Mouse (Mus musculus) yolk sac, embryonic 10.5 days (tissue): ENCODE measurements around the gene Mkrn1.
"Not testable (repeated sequence)": the region's sequence is repeated elsewhere in the genome, so short reads cannot be mapped to it uniquely, and the experiment has no call there.

ENCODE experiments used
- DNase-seq: peaks from one replicate; pipeline ENCODE4 v3.0.0-alpha.2; 2017; ENCODE audit warnings: low spot score

Gene Mkrn1

DNA sequence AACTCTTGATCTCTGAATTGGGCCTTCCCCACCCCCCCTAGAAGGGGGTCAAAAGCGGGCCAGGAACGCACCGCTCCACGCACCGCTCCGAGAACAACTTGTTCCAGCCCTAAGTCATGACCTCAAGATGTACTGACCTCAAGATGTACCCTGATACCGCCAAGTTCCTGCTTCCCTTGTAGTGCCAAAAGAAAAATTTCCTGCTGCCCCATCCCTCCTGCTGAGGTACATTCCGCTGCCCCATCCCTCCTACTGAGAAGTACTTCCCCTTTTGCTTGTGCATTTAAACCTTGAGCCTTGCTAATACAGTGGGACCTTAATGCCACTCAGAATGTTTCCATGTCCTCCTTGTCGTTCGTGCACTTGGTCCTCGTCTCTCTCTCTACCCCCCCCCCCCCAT lies 10.5 kb upstream of the Mkrn1 start:
- DNase-seq: no peak

DNA sequence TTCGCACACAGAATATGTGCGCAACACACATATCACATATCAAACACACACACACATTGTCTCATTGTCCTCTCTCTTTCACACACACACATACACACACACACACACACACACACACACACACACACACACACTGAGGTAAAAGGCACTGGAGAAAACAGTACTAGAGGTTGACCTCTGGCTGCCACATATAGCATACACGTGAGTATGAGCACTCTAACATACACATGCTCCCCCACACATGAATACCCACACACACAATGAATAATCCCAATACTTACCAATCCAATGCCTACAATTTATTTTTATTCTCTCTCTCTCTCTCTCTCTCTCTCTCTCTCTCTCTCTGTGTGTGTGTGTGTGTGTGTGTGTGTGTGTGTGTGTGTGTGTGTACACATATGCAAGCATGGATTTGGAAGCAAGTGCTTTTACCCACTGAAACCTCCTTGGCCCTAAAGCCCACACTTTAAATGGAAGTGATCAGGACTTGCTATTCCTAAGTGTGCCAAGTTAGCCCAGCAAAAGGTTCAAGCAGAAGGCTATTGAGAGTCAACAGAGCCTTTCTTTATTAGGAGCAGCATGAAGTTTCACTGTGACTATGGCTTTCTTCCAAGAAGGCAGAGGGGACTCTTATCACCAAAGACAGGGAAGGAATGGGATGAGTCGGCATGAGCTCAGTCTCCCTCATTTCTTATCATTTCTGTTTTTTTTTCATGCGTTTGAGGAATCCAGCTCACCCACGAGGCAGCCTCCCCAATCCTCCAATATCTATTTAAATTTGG lies 8.9 kb upstream of the Mkrn1 start:
- DNase-seq: no peak

DNA sequence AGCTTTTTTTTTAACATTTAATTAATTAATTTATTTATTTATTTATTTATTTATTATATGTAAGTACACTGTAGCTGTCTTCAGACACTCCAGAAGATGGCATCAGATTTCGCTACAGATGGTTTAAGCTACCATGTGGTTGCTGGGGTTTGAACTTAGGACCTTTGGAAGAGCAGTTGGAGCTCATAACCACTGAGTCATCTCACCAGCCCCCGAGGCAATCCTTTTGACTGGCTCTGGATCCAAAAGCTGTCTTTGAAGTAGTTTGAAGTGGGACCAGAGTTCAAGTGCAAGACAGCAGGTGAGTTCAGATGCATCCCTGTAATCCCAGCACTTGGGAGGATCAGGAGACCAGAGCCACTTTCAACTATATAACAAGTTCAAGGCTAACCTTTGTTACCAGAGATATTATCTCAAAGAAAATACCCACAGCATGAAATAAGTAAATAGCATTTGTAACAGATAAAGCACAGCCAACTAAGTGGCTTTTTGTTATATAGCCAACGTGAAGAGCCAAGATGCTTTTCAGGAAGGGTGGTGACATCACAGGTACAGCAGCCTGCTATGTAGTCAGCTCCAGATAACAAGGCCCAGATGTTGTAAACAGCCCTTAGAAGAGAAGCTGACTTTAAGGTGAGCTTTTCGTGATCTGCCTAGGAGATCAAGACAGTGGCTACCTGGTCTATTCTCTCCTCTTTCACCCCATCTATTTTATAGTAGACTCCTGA lies 7.2 kb upstream of the Mkrn1 start:
- DNase-seq: no peak

DNA sequence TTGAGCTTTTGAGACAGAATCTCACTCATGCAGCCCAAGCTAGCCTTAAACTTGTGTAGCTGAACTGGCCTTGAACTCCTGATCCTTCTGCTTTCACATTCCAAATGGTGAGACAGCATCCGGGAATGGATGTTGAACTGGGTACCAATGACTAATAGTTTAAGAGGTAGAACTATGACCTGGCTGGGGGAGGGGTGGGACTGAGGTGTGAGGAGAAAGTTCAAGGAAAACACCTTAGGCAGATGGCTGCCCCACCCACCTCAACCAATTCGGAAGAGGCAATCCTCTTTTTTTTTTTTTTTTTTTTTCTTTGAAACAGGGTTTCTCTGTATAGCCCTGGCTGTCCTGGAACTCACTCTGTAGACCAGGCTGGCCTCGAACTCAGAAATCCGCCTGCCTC lies 6.5 kb upstream of the Mkrn1 start:
- no peak for DNase-seq

DNA sequence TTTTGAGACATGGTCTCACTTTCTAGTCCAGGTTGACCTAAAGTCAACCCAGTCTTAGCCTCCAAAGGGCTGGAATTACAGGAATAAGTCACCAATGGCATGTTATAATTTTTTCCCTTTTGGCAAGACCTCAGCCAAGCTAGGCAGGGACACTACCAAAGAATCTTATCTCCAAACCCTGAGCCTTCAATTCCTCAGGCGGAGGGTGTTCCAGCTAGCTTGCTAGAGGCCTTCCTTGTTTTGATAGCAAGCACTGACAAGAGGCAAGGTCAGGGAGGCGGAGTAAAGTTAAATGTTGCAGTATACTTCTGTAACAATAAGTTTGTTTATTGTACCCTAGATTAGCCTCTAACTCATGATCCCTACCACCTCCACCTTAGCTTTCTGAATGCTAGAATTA lies 4.9 kb upstream of the Mkrn1 start:
- DNase-seq: no peak

DNA sequence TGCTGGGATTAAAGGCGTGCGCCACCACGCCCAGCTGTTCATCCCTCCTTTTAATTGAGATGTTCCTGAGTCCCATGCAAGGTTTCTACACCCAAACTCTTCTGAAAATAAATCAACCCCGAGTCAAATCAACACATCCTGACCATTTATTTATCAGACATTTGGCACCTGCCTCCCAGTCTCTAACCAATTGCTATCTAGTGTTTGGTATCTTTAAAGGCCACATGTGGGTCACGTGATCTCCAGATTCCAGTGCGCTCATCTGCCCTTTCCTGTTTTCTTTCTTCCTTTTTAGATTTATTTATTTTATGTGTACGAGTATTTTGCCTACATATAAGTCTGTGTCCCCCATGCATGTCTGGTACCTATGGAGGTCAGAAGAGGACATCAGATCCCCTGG lies 3.4 kb upstream of the Mkrn1 start:
- no peak for DNase-seq

DNA sequence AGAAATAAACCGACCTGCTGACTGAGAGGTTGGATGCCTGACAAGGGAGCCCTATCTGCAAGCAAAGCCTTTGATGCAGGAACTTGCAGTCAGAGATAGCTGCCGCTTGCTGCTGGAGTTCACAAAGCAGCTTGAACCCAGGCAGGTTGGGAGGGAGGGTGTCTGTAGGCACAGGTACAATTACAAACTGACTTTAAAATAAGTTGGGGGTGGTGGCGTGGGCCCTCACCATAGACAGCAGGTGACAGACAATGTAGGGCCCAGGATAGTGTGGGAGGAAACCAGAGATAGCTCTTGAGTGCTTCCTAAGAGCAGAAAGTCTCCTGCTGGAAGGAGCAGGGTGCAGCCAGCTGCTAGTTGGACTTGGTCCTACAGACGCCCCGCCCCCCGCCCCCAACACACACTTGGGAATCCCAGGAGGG lies 2.9 kb upstream of the Mkrn1 start:
- DNase-seq: no peak

DNA sequence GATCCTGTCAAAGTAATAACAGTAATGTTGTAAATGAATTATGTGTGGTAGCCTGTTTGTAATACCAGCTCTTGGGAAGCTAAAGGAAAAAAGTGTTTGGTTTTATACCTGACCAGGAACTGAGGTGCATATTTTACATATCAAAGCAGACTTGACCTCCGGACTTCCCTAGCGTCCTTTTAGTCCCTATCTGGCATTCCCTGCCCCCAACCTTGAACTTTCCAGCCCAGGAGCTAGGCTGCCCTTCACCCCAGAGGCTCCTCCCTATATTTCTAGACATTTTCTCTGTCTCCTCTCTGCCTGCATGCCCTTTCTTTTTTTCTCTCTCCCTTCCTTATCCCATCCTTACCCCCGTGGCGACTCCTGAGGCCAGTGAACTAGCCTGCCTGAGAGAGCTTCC lies 605 bp upstream of the Mkrn1 start:
- no peak for DNase-seq

DNA sequence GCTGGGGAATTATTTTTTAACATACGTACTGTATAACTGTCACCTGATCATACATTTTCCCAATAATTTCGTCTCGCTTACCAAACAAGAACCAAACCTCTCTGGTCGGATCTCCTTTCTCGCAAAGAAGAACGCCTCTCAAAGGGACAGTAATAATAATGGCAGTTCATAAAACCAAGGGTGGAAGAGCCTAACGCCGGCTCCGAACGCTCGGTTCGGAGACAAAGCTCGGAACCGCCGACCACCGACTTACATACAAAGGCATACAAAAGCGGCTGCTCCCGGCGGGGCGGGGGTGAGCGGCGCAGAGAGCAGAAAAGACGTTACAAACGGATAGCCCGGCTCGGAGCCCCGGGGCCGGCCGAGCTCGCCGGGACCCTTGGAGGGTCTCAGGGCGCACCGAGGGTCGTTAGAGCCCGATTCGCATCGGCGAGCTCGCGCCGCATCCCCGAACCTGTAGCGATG lies 844 bp downstream of the Mkrn1 start:
- DNase-seq: no peak

DNA sequence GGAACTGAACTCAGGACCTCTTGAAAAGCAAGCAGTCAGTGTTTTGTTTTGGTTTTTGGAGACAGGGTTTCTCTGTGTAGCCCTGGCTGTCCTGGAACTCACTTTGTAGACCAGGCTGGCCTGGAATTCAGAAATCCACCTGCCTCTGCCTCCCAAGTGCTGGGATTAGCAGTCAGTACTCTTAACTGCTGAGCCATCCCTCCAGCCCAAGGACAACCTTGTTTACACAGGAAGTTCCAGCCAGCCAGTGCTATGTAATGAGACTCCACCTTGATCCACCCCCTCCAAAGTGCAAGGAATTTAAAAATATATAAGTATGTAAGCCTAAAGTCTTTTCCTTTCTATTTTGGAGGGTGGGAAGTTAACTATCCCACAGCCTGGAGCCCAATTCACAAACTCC lies 3.6 kb downstream of the Mkrn1 start:
- not testable (repeated sequence) for DNase-seq

DNA sequence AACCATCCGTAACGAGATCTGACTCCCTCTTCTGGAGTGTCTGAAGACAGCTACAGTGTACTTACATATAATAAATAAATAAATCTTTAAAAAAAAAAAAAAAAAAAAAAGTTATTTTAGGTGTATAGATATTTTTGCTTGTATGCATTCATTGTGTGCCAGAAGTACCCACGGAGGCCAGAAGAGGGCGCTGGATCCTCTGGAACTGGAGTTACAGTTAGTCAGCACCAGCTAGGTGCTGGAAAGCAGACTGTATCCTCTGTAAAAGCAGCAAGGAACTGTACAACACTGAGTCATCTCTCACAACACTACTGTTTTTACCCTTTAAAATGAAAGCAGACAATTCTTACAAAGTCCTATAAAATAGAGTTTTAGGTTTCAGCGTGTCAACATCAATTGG lies 4.5 kb downstream of the Mkrn1 start:
- DNase-seq: no peak

DNA sequence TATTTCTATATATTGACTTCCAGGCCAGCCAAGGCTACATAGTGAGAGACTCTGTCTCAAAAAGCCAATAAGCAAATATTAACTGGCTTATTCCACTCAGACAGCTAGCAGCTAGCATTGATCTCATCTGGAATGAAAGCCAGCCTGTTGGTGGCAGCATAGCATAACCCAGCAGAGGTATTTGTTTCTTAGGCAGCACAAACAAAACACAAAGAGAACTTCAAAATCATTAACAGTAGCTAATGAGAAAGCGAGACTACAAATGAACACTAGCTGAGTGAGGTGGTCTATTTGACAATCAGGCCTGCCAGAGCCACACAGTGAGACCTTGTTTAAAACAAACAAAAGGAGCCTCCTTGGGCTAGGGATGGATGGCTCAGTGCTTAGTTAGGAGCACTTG lies 6.2 kb downstream of the Mkrn1 start:
- DNase-seq: no peak

DNA sequence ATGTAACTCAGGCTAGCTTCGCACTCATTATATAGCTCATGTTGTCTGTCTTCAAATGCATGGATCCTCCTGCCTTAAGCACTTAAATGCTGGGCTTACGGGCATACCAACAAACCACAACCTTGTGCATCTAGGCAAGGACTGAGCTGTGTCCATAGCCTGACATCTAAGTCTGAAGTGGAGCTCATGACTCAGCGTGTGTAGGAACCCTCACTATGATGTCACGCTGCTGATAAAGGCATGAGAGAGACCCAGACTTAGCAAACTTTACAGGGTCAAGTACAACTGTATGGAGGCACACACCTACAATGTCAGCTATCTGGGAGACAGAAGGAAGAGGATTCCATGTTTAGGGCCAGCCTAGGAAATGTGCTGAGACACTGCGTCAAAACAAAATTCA lies 13.8 kb downstream of the Mkrn1 start:
- DNase-seq: no peak

DNA sequence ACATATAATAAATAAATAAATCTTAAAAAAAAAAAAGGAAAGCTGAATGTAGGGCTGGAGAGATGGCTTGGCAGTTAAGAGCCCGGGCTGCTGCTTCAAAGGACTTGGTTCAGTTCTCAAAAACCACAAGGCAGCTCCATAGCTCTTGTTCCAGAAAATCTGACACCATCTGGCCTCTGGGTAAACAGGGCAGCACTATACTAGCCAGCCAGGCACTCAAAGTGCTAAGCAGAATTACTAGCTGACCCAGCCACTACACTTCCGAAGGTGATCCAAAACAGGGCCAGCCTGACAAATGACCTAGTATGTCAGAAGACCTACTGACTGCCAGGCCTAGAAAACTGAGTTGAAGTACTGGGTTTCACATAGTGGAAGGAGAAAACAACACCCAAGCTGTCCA lies 17.1 kb downstream of the Mkrn1 start:
- no peak for DNase-seq

DNA sequence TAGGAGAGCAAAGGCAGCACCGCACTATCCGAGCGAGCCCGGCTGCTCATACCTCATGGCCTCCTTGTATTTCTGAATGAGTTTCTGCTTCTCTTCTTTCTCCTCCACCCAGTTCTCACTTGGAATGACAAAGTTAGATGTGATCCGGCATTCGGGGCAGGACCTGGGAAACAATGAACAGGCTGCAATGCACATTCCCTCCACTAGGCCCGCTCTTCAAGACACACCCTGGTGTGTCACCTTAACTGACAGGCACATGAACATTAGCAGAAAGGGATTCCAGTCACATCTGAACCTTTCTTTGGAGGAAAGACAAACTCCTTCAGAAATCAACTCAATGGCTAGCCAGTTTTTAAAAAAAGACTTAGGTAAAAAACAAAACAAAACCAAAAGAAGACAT lies 19.9 kb downstream of the Mkrn1 start:
- DNase-seq: no peak

DNA sequence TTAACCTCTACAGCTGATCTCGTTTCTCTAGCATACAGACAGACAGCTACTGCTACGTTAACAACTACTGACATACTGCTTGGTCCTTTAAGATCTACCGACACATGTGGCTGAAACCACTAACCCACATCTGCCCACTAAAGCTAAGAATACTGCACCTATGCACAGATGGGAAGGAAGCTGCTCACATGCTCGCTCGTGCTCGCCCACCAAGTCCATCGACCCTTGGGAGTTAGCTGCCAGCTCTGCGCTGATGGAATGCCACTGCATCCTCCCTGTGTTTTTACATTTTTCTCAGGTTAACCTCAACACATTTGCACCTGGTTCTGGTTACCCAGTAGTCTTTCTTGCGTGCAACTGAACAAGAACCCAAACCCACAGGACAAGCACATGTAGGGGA lies 21.9 kb downstream of the Mkrn1 start:
- DNase-seq: no peak

DNA sequence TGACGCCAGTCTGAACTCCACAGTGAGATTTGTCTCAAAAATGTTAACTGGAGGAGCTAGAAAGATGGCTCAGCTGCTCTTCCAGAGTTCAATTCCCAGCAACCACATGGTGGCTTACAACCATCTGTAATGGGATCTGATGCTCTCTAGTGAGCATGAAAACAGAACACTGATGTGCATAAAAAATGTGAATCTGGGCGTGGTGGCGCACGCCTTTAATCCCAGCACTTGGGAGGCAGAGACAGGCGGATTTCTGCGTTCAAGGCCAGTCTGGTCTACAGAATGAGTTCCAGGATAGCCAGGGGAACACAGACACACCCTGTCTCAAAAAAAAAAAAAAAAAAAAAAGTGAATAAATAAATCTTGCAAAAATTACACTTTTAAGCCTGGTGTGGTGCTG lies 23.2 kb downstream of the Mkrn1 start:
- no peak for DNase-seq

DNA sequence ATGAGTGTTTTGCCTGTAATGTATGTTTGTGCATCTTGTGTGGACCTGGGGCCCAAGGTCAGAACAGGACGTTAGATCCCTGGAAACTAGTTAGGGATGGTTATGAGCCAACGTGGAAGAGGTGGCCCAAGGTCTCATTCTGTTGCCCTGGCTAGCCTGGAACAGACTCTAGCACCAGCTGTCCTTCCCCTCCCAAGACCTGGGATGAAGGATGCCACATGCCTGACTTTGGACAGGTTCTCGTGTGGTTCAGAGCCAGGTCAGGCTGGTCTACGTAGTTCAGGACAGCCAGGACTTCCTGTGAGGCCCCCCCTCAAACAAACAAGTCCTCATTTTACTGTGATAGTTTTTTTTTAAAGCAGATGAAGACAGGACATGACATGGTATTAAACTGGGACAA lies 24.3 kb downstream of the Mkrn1 start:
- DNase-seq: no peak

DNA sequence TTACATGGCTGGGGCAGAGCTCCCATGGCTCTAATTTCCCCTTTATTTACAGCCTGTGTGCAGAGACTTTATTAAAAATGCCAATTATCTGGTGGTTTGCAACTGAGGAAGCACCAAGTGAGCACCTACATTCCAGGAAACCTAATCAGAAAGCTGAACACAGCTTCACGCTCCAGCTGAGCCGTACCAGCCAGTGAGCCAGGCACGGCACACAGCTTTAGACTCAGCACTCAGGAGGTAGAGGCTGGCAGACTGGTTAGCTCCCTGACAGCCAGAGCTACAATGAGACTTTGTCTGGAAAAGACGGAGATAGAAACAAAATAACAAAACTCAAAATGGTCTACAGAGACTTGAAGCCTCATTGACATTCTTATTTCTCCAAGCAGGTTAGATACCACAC lies 24.8 kb downstream of the Mkrn1 start:
- DNase-seq: no peak

DNA sequence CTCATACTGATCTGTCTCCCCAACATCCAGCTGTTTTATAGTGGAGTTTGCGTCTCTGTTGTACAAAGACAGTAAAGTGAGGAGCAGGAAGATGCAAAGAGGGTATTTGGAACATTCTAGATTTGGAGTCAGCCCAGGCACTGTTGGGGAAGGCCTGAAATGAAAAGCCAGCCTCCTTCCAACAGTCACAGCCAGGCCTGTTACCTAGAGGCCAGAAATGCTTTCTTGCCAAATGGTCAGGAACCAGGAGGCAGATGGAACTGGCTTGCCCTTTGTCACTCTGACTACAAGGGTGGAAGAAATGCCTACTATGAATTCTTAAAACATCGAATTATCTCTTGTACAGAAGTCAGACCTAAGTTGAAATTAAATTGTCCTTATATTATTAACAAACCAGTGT lies 30.3 kb downstream of the Mkrn1 start:
- no peak for DNase-seq

DNA sequence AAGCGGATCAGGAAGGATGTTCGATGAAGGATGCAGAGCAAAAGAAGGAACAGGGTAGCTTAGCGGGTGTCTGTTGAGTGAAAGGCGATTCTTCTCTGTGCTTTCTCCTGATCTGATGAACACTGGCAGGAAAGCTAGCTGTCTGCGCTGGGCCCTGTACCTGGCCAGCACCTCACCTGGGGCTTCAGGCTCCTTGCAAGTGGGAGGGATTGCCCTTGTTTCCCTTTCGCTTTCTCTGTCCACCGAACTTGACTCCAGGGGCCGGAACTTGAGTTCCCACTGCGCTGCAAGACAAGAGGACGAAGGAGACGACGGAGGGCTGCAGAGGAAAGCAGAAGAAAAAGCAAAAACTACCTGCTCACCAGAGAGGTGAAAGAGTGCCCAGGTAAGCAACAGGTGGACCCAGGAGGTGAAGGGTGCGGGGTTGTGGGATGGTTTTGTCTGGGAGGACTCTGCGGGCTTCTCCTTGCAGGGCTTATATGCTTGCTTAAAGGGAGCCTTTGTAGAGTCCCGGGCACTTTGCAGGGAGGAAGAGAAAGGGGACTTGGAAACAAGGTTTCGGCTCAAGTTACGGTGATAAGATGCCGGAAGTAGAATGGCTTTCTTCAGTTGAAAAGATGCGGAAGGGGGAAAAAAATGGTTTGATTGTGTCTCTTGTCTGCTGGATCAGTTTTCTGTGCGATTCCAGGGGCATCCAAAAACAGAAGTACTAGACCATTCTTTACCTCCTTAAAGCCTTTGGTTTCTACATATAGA lies 39.0 kb downstream of the Mkrn1 start, which contains the start of gene Rab19:
Gene Rab19 (plus strand): TSS at position 51 of the 756 bp plus-strand sequence.
- DNase-seq: peak; percentile 29

DNA sequence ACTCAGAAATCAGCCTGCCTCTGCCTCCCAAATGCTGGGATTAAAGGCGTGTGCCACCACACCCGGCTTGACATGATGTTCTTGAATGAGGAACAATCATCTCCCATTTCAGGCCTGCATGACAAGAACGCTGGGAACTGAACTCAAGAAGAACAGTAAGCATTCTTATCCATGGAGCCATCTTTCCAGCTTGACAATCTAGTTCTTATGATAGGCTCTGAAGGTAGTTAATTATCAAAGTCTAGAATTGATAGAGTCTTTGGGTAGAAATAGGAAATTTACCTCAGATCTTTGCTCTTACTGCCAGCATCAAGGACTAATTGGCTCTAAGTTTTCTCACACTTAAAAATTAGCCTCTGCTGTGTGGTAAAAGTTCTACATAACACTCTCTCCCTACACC lies 40.0 kb downstream of the Mkrn1 start:
- no peak for DNase-seq

DNA sequence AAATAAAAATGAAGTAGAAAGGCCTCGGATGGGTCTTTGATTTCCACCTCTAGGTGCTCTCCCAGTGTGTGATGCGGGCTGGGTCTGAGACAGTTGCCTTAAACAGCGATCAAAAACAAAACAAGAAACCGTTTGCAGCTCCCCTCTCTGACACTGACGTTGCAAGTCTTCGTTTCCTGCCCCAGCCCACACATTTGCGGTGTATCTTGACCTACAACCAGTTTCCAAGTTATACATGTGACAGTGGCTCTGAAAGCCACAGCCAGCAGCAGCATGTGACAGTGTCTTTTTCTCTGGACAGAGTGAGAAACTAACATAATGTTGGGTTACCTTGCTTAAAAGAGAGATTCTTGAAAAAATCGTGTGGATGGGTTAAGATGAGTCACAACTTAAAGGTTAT lies 40.5 kb downstream of the Mkrn1 start:
- DNase-seq: no peak
